Mouse (Mus musculus) hindbrain, postnatal 0 days (tissue): ENCODE results near the gene Ets1. TPM values are rescaled to one million over a fixed set of nuclear protein-coding genes. Genes with fewer than 3 reads are reported as not detected.

Experiments
- ATAC-seq: fragments of 200-750 bp; cut with Nextera tagmentation; 2 replicates; pipeline ENCODE4 v1.8.0; 2017; ENCODE audit warnings: mild to moderate bottlenecking, moderate TSS enrichment, moderate library complexity
- DNase-seq: peaks from one replicate; pipeline ENCODE4 v3.0.0-alpha.2; 2015; ENCODE audit warnings: low spot score
- H3K27ac ChIP-seq: fragments of 300-500 bp; sonication (generic); 2 replicates; pipeline ENCODE4 v1.5.1; 2014; ENCODE audit warnings: mild to moderate bottlenecking
- H3K27me3 ChIP-seq: fragments of 300-500 bp; sonication (generic); 2 replicates; pipeline ENCODE4 v1.6.1; 2014; ENCODE audit warnings: low read length, mixed read lengths; ENCODE audit not compliant: insufficient read depth
- H3K36me3 ChIP-seq: fragments of 300-500 bp; sonication (generic); 2 replicates; pipeline ENCODE4 v1.6.1; 2014; ENCODE audit warnings: low read length, mixed read lengths; ENCODE audit not compliant: insufficient read depth
- H3K4me1 ChIP-seq: fragments of 300-500 bp; sonication (generic); 2 replicates; pipeline ENCODE4 v1.6.1; 2014; ENCODE audit warnings: antibody characterized with exemption, low read length, mixed read lengths; ENCODE audit not compliant: insufficient read depth
- H3K4me2 ChIP-seq: fragments of 300-500 bp; sonication (generic); 2 replicates; pipeline ENCODE4 v1.6.1; 2014; ENCODE audit warnings: low read depth, mild to moderate bottlenecking, low read length, moderate library complexity, mixed read lengths
- H3K4me3 ChIP-seq: fragments of 300-500 bp; sonication (generic); 2 replicates; pipeline ENCODE4 v1.5.1; 2014; ENCODE audit warnings: low read length
- H3K9ac ChIP-seq: fragments of 300-500 bp; sonication (generic); replicated peaks from 2 replicates; pipeline ENCODE4 v1.6.1; 2014; ENCODE audit warnings: mild to moderate bottlenecking, low read length, moderate library complexity, mixed read lengths
- H3K9me3 ChIP-seq: fragments of 300-500 bp; sonication (generic); 2 replicates; pipeline ENCODE4 v1.6.1; 2016; ENCODE audit warnings: low read length, mixed read lengths
- CTCF ChIP-seq: IDR thresholded peaks from 2 replicates; pipeline ENCODE4 v1.5.1; 2016; ENCODE audit warnings: antibody characterized with exemption, control low read depth, low read depth
- WGBS: fragments of 180-500 bp; shearing (Covaris S2); extraction: QIAGEN DNeasy Blood & Tissue Kit; methylation state at CpG from one replicate; pipeline ENCODE4 v1.1.7; 2014; 5-methylcytosine and 5-hydroxymethylcytosine counted together
- polyA plus RNA-seq: library from polyadenylated mRNA; unstranded; fragments of >200 nt; fragmentation: Nextera tagmentation; extraction: Ambion mirVana; gene quantifications from 2 replicates; pipeline ENCODE4 v1.2.1, GENCODE M21; 2015
- total RNA-seq: library from RNA; depleted of rRNA; stranded (reverse); fragments of >200 nt; gene quantifications from 2 replicates; pipeline ENCODE4 v1.2.3, GENCODE M21; 2014

The Ets1 gene
- total and polyA plus RNA-seq, 2 experiments from 2014 or later, result 9.9 to 14.0 TPM

DNA sequence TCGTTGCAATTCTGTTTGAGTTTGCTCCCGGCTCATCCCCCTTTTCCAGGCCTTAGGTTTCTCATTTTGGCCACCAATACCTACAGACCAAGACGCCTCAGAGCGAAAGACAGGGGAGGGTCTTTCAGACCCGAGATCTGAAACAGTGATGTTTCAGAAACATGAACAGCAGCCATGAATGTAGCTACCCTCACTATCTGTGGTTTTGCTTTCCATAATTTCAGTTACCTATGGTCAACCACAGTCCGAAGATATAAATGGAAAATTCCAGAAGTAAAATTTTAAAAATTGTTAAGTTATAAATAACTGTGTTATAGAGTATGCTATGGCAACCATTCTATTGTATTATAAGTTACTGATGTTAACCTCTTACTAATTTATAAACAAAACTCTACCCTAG is 20.6 kb upstream of the Ets1 start:
- 90% methylated on average over 6 of the region's 6 CpGs for WGBS
- TF ChIP-seq CTCF, result no peak
- Histone ChIP-seq H3K9ac (no peak overlapping the region), H3K4me2 (no peak overlapping the region), H3K9me3 (no peaks in the 10 kb centered on the region), H3K36me3 (no peaks in the 10 kb centered on the region), H3K4me3 (no peak overlapping the region), H3K4me1 (no peaks in the 10 kb centered on the region), H3K27ac (no peak overlapping the region), H3K27me3 (no peaks in the 10 kb centered on the region)
- ATAC-seq (no peak), DNase-seq (no peak)

- DNase-seq (peak; percentile 51), ATAC-seq (peak; percentile 58; the same call in 1 of the 2 replicates)
- Histone ChIP-seq H3K4me1 (no peaks in the 10 kb centered on the region), H3K27me3 (no peaks in the 10 kb centered on the region), H3K9me3 (no peaks in the 10 kb centered on the region), H3K27ac (no peak overlapping the region), H3K4me3 (no peak overlapping the region), H3K9ac (no peak overlapping the region), H3K4me2 (no peak overlapping the region), H3K36me3 (no peaks in the 10 kb centered on the region)
- TF ChIP-seq CTCF, result no peak
- WGBS, result 10% methylated on average over 7 of the region's 7 CpGs
Observed at GRCm38 (mm10) chr9:32615986-32616385, 20.0 kb upstream of the Ets1 start.

DNA sequence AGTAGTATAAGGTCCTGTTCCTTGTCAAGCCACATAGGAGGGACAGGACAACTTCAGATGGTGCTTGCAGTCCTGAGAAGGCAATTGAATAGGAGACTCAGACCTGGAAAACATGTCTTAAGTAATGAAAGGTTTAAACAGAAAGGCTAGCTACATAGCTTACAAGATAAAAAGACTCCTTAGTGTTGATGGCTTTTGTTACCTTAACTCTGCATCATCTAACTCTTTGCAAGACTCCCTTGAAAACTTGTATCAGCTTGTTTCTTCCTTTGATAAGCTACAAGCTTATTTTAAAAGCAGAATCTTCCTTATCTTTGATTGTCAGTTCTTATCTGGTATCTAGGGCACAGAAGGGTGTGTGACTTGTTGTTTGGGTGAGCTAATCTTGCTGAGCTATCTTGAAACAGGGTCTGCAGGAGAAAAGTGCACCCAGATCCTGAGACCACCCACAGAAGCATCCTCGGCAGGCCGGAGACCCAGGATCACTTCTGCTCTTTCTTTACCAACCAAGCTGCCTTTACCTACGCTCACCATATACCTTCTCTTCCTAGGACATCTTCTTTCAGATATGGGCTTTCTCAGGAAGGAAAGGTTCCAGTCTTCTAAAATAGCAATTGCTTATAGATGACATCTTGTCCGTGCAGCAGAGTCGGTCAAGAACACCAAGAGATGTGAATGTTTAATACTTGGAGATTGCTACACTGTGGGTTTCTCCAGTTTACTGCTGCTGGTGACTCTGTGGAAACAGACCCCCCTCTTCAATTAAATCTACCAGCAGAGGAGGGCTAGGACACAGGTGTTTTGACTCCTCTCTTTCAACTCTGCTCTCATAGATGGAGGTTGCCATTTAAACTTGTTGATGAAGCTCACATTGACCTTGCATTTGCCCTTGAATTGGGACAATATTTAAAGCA is 19.2 kb upstream of the Ets1 start:
- no peak for TF ChIP-seq CTCF
- Histone ChIP-seq H3K9ac (no peak overlapping the region), H3K9me3 (no peaks in the 10 kb centered on the region), H3K4me3 (no peak overlapping the region), H3K36me3 (no peaks in the 10 kb centered on the region), H3K4me2 (no peak overlapping the region), H3K27me3 (no peaks in the 10 kb centered on the region), H3K27ac (no peak overlapping the region), H3K4me1 (no peaks in the 10 kb centered on the region)
- 97% methylated on average over 5 of the region's 5 CpGs for WGBS
- no peak for DNase-seq
- no peak for ATAC-seq

GRCm38 (mm10) chr9:32617430-32617768 is 18.6 kb upstream of the Ets1 start:
- no peak for DNase-seq
- Histone ChIP-seq H3K4me3 (no peak overlapping the region), H3K9ac (no peak overlapping the region), H3K9me3 (no peaks in the 10 kb centered on the region), H3K27ac (no peak overlapping the region), H3K27me3 (no peaks in the 10 kb centered on the region), H3K36me3 (no peaks in the 10 kb centered on the region), H3K4me2 (no peak overlapping the region), H3K4me1 (no peaks in the 10 kb centered on the region)
- WGBS, result 78% methylated on average over 5 of the region's 5 CpGs
- TF ChIP-seq CTCF, result no peak
- no peak for ATAC-seq

DNA sequence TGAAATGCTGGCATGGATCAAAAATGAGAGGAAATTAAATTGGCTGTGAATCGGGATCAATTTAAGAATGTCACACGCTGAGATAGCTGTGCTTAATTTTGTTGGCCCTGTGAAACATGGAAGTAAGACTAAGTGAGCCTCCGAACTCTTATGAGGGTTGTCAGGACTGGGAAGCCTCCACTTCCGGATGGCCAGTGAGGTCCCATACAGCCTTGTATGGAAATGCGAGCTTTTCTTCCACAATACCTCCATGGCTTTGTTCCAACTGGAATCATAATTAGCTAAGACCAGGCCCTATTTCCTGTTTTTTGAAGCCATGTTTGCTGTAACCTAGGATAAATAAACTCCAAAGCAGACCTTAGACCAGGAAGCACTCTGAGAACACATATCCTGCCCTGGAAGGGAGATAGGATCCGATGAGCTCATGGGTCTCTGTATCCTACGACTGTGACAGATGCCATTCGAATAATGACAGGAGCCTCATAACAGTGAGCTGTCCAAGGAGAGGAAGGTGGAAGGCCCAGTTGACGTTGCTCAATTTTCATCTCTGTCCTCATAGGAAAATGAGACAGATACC is 17.4 kb upstream of the Ets1 start:
- Histone ChIP-seq H3K4me2 (no peak overlapping the region), H3K9ac (no peak overlapping the region), H3K36me3 (no peaks in the 10 kb centered on the region), H3K4me3 (no peak overlapping the region), H3K27me3 (no peaks in the 10 kb centered on the region), H3K9me3 (no peaks in the 10 kb centered on the region), H3K27ac (no peak overlapping the region), H3K4me1 (no peaks in the 10 kb centered on the region)
- WGBS, result 82% methylated on average over 9 of the region's 9 CpGs
- TF ChIP-seq CTCF, result no peak
- DNase-seq (no peak), ATAC-seq (no peak)

GRCm38 (mm10) chr9:32619661-32620060 is 16.4 kb upstream of the Ets1 start:
- no peak overlapping the region for H3K4me2 ChIP-seq
- H3K27me3 ChIP-seq, result no peaks in the 10 kb centered on the region
- 91% methylated on average over 6 of the region's 6 CpGs for WGBS
- TF ChIP-seq CTCF, result no peak
- no peak overlapping the region for H3K4me3 ChIP-seq
- no peaks in the 10 kb centered on the region for H3K4me1 ChIP-seq
- ATAC-seq (no peak), DNase-seq (no peak)
- H3K36me3 ChIP-seq, result no peaks in the 10 kb centered on the region
- no peak overlapping the region for H3K9ac ChIP-seq
- H3K27ac ChIP-seq, result no peak overlapping the region
- H3K9me3 ChIP-seq, result no peaks in the 10 kb centered on the region

- ATAC-seq, result no peak
- WGBS, result 95% methylated on average over 3 of the region's 3 CpGs
Observed at GRCm38 (mm10) chr9:32620446-32620845, 15.6 kb upstream of the Ets1 start.

More at GRCm38 (mm10) chr9:32620446-32620845, 15.6 kb upstream of the Ets1 start:
- H3K4me3 ChIP-seq, result no peak overlapping the region
- H3K4me2 ChIP-seq, result no peak overlapping the region
- H3K27ac ChIP-seq, result no peak overlapping the region
- H3K9me3 ChIP-seq, result no peaks in the 10 kb centered on the region
- DNase-seq, result no peak
- H3K27me3 ChIP-seq, result no peaks in the 10 kb centered on the region
- no peaks in the 10 kb centered on the region for H3K36me3 ChIP-seq
- TF ChIP-seq CTCF, result no peak
- H3K4me1 ChIP-seq, result no peaks in the 10 kb centered on the region
- no peak overlapping the region for H3K9ac ChIP-seq
